Mouse (Mus musculus): Measurements from ENCODE around the gene Tspear. TPM values are rescaled to one million over a fixed set of nuclear protein-coding genes. Genes with fewer than 3 reads are reported as not detected.
"Not testable (repeated sequence)": the region's sequence is repeated elsewhere in the genome, so short reads cannot be mapped to it uniquely, and the experiment has no call there.

Tspear gene
- under 1 TPM; 0.16 to 0.23 TPM for total RNA-seq (2021)
- long read RNA-seq, experiment 1: 0 reads
- long read RNA-seq, experiment 2, partial matches to known transcripts: 0 of 2 reads
- long read RNA-seq, experiment 2, other reads (novel, unspliced or antisense): 2 of 2 reads

GRCm38 (mm10) chr10:77685895-77686664 is at the start of gene Tspear:
Tspear (plus strand) TSS chr10:77686569.
- peak in 1 of 2 experiments; percentile 9 for DNase-seq

DNA sequence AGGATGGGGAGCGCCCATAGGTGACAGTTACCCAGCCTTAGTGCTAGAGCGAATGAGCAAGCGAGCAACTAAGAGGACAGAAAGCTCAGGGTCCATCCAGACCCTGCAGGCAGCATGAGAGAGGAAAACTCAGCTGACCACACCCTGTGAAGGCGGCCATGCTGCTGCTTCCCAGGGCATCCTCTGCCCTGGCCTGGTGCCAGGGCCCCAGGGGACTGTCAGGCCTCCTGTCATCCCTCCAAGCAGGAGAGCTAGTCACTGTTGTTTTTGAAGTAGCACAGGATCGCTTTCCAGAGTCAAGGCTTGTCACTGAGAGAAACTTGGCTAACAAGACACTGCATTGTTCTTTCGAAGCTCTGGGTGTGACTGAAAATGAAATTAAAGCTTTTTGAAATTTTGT is 47.4 kb upstream of the Tspear start:
- peak; percentile 28 to 58 for DNase-seq

DNA sequence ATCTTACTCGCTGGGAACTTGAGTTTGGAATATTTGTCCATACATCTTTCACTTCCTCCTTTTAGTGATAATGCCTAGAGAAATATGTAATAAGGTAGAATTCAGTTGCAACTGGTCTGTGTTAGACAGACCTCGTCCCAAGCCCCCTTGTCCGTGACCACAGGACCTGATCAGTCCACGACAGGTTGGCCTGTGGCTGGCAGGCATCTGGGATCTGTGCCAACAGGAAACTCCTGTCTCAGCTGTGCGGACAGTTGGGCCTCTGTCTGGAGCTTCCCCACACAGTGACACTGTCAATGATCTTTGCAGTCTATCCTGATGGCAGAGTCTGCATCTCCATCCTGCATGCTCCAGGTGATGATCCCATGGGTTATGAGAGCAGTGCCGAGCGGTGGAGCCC is 43.2 kb upstream of the Tspear start:
- no peak for DNase-seq

GRCm38 (mm10) chr10:77645571-77645970 is 40.8 kb upstream of the Tspear start:
- DNase-seq: no peak

GRCm38 (mm10) chr10:77647461-77647860 is 38.9 kb upstream of the Tspear start:
- no peak for DNase-seq

- no peak for DNase-seq
Observed at GRCm38 (mm10) chr10:77647901-77648300, 38.5 kb upstream of the Tspear start.

DNA sequence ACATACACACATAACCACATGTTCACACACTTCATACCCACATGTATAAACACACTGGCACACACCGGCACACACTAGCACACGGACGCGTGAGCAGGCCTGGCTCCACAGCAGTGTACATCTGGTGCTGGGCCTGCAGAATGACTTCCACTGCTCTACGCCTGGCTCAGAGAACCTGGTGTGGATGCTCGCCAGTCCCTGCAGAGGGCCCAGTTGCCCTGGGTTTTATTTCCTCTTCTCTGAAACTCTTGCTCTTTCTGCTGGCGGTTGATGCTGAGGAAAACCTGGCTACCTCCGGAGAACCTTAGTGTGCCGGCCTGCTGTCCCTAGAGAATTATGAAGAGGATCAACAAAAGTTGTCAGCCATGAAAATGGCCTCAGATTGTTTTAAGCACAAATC is 34.3 kb upstream of the Tspear start:
- DNase-seq: no peak

DNA sequence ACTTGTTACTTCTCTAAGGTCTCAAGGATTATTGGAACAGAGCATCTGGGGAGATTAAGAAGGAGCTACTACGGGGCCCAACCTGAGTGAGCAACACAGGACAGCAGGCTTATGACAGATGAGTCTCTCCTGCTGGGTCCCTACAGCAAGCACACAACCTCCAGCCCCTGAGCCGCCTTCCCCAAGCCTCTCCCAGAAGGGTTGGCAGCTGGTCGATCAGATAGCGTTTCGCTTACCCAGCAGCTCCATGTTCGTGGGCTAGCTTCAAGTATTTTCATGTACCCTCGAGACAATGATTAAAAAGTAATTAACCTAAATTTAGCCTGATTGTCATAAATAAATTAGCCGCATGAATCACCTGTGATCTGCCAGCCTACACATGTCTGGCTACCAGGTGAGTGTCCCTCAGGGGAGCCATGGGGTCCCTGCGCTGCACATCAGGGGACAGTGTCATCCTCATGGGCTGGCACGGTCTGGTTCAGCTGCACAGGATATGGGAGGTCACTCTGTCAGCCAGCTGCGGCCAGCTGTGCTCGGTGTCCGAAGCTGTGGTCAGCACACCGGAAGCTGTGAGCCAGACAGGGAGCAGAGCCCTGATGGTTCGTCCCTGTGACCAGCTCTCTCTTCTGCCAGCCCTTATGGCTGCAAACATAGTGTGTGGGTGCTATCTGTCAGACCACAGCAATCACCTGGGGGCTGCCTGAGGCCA is 27.9 kb upstream of the Tspear start:
- no peak for DNase-seq

DNA sequence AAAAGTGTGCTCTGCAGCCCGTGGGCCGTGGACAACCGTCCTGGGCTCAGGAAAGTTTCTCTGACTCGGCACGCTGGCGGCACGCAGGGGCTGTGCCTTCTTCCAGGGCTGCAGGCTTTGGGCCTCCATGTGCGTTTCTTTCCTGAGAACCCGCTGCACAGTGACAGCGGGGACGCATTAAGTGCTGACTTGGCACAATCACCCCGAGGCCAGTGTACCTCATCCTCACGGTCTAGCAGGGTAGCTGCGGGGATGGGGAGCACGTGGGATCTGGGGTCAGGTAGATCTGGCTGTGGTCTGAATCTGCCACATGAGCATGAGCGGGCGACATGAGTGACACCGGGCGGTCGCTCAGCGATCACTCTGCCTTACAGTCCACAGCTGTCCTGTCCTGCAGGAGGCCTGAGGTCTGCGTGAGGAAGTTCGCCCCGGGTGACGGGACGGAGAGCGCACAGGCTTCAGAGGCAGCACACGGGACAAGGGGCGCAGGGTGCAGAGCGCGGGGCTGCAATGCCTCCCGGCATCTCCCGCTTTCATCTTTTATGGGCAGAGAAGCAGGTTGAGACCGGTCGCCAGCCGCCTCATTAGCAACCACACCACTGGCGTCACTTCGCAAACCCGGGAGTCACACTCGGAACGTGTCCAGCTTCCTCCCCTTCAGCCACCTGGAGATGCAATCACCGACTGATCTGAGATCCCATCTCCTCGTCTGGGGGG is 22.3 kb upstream of the Tspear start:
- no peak for DNase-seq

DNA sequence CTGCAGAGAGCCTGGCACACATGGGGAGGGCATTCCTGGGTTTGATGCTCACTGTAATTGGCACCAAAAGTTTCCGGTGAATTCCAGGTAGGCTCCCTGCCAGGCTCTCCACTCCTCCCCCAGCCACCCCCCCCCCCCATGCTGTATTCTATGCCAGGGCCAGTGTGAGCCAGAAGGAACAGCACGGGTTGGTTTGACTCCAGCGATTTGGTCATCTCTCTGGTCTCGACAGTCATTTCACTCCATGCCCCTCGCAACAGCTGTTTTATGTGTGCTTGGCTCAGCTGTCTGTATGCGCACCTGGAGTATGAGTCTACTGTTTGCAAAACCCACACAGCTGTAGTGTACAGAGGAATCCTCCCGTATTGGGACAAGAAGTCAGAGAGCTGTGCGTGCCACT is 20.0 kb upstream of the Tspear start:
- no peak for DNase-seq

DNA sequence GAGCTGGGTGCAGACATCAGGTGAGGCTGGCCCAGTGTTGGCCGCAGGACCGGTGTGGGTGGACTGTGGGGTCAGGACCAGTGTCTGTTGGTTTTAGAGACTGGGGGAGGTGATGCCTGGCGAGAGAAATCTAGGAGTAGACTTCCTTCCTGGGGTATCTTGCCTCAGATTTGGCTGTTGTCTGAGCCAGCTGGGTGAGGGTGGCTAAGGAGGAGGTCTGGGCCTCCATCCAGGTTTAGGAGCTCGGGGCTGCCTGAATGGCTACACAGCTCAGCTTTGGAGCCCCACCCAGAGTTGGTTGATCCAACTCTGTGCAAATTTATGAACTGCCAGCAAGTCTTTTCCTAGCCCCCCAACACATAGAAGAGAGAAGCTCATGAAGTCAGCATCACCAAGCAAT is 19.0 kb upstream of the Tspear start:
- no peak for DNase-seq

- DNase-seq: no peak
Observed at GRCm38 (mm10) chr10:77670710-77671109, 15.7 kb upstream of the Tspear start.

DNA sequence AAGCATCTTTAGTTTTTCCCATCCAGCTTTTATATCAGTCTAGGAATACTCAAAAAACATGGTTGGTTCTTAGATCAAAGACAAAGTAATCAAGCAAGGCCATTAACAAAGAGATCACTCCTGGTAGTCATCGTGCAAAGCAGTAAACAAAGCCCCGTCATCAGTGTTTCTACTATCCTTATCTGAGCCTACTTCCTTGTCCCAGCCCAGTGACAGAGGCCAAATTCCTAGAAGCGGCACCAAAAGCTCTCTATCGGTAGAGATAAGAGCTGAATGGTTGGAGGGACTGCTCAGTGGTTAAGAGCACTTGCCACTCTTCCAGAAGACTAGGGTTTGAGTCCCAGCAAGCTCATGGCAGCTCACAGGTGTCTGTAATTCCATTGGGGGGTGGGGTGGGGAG is 14.8 kb upstream of the Tspear start:
- DNase-seq: no peak

DNA sequence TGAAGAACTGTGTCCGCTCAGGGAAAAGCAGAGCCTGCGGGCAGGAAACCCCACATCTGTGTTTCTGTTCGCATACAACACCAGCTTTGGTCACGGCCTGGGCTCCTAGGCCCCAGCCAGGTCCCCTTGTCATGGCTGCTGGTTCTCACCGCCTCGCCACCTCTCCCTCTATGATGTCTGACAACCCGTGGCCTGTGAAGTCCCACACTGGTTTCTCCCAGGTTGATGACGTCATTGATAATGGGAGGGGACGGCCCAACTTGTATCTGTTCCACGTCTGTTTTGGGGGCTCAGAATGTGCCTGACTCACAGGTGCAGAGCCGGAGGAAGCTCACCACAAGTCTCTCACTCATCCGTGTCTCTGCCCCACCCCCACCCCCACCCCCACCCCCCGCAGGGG is 12.6 kb upstream of the Tspear start:
- no peak for DNase-seq

GRCm38 (mm10) chr10:77677562-77677961 is 8.8 kb upstream of the Tspear start:
- no peak for DNase-seq

DNA sequence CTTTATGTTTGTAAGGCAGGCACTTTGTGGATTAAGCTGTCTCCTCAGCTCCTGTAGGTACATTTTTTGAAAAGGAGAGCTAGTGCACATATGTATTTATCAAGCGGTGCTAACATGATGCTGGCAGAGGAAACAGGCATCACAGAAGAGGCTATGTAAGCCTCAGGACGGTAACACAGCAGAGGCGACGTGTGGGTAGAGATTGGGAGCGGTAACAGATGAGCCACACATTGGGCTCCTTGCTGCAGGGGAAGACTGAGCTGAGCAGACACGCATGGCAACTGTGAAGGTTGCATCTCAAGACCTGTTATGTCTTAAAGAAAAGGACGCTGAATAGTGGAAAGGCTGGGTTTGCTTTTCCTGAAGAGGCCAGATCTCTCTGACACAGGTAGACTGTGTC is 3.4 kb upstream of the Tspear start:
- no peak for DNase-seq

GRCm38 (mm10) chr10:77684181-77684580 is 2.2 kb upstream of the Tspear start:
- no peak for DNase-seq

DNA sequence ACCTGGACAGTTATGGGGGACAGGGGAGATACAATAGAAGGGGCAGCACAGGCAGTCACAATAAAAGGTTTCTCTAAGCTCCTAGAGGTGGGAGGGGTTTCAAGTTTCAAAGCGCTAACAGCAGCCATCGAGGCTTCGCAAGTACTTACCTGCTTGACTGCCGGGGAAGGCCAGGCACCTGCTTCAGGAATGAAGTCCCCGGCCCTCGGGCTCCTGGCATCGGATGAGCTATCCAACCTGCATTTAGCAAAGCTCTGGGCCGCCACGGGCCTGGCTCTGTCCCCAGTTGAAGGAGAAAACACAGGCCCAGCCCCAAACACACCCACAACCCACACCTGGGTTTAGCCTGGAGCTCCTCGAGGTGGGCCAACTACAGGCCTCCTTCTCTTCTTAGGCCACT is 652 bp downstream of the Tspear start:
- no peak for DNase-seq

GRCm38 (mm10) chr10:77690356-77690807 is 4.0 kb downstream of the Tspear start, which contains the start of gene Gm19402:
Gm19402 (minus strand) TSS chr10:77690757.
- not testable (repeated sequence) for DNase-seq

GRCm38 (mm10) chr10:77697133-77697532 is 10.8 kb downstream of the Tspear start, which contains the start of gene Gm9508:
Gm9508 (minus strand) TSS chr10:77697233.
- no peak for DNase-seq

DNA sequence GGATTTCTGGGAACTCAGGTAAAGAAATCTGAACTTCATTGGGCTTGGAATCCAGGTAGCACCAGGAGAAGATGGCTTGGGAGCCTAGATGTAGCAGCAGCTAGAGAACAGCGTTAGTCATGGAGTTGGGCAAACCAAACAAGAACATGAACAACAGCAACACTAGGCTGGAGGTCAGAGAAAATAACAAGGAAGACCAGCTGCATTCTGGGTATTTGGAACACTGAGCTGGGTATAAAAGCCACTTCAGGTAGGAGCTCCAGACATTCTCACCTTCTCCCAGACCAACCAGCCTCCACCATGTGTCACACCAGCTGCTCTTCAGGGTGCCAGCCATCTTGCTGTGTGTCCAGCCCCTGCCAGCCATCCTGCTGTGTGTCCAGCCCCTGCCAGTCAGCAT is 20.0 kb downstream of the Tspear start, which contains the start of gene Gm10272:
Gene Gm10272, plus strand, starts transcription at position 301 of the 400 bp plus-strand sequence.
- no peak for DNase-seq

GRCm38 (mm10) chr10:77709831-77710230 is 23.5 kb downstream of the Tspear start:
- no peak for DNase-seq
